Mouse (Mus musculus) gastrocnemius, adult 2 months (tissue): ENCODE measurements around the gene Pla2g16. TPM values are rescaled to one million over a fixed set of nuclear protein-coding genes. Genes with fewer than 3 reads are reported as not detected.

Experiments
- DNase-seq: peaks from one replicate; pipeline ENCODE4 v3.0.0; 2022
- H3K27ac ChIP-seq: fragments of 200-600 bp; 2 replicates; pipeline ENCODE4 v1.8.1; 2022; ENCODE audit warnings: mild to moderate bottlenecking
- H3K4me3 ChIP-seq: fragments of 200-600 bp; 2 replicates; pipeline ENCODE4 v1.8.1; 2022; ENCODE audit warnings: mild to moderate bottlenecking, moderate library complexity
- CTCF ChIP-seq: fragments of 200-600 bp; IDR thresholded peaks from 2 replicates; pipeline ENCODE4 v1.8.1; 2022; ENCODE audit warnings: antibody characterized with exemption, mild to moderate bottlenecking, moderate library complexity
- intact Hi-C: fragments of 180-260 bp; cut with DNase I; formaldehyde crosslinking; loops from one replicate; pipeline ENCODE4 v1.15.1; 2025
- long read RNA-seq, 2 experiments: library from polyadenylated mRNA; stranded (forward); transcript quantifications; one replicate each; pipeline ENCODE4 v2.0.0; 2021
- total RNA-seq, 2 experiments: library from RNA; stranded (reverse); gene quantifications; 2 replicates each; pipeline ENCODE4 v1.2.3; 2021

The Pla2g16 gene
- 100 to 1,000 TPM in 1 of 2 experiments, 10 to 100 TPM in 1; 94.3 to 127 TPM for total RNA-seq
- long read RNA-seq, experiment 1, transcript Pla2g16-201 (5 exons, 3,523 nt): major isoform, 29 of 62 reads
- long read RNA-seq, experiment 1, transcript Pla2g16-203 (5 exons, 1,901 nt): minor isoform, 6 of 62 reads
- long read RNA-seq, experiment 1, partial matches to known transcripts: 17 of 62 reads
- long read RNA-seq, experiment 1, other reads (novel, unspliced or antisense): 10 of 62 reads
- long read RNA-seq, experiment 2, transcript Pla2g16-201 (5 exons, 3,523 nt): major isoform, 47 of 87 reads
- long read RNA-seq, experiment 2, transcript Pla2g16-203 (5 exons, 1,901 nt): minor isoform, 9 of 87 reads
- long read RNA-seq, experiment 2, partial matches to known transcripts: 29 of 87 reads
- long read RNA-seq, experiment 2, other reads (novel, unspliced or antisense): 2 of 87 reads

- peak within 1 kb of the TSS; percentile 94 for H3K4me3 ChIP-seq
- intact Hi-C loops: loop anchor here (5.0 kb wide), 1 partner anchor 35 kb away; no protein-coding TSS in a partner anchor
- peak; percentile 53 for TF ChIP-seq CTCF
- H3K27ac ChIP-seq: peak within 1 kb of the TSS; percentile 97
- DNase-seq: peak; percentile 87
Measured at GRCm38 (mm10) chr19:7557328-7557822, at the start of gene Pla2g16. Pla2g16 (plus strand) TSS chr19:7557459.

GRCm38 (mm10) chr19:7508026-7508425 is 49.2 kb upstream of the Pla2g16 start:
- TF ChIP-seq CTCF: peak; percentile 27; the same call in 1 of the 2 replicates
- no peak for DNase-seq
- Histone ChIP-seq H3K4me3 (no peak overlapping the region), H3K27ac (no peak overlapping the region)
- intact Hi-C loops: no loop called here

- Histone ChIP-seq H3K4me3 (no peak overlapping the region), H3K27ac (no peak overlapping the region)
- DNase-seq: no peak
- TF ChIP-seq CTCF: no peak
- intact Hi-C loops: no loop called here
Measured at GRCm38 (mm10) chr19:7516437-7516836, 40.8 kb upstream of the Pla2g16 start.

- TF ChIP-seq CTCF: no peak
- Histone ChIP-seq H3K27ac (no peak overlapping the region), H3K4me3 (no peak overlapping the region)
- intact Hi-C loops: no loop called here
- no peak for DNase-seq
Measured at GRCm38 (mm10) chr19:7521619-7522018, 35.6 kb upstream of the Pla2g16 start.

GRCm38 (mm10) chr19:7522856-7523255 is 34.4 kb upstream of the Pla2g16 start:
- H3K27ac ChIP-seq: no peak overlapping the region
- H3K4me3 ChIP-seq: no peak overlapping the region
- intact Hi-C loops: no loop called here
- DNase-seq: no peak
- TF ChIP-seq CTCF: no peak

- TF ChIP-seq CTCF: peak; percentile 44
- DNase-seq: no peak
- intact Hi-C loops: no loop called here
Measured at GRCm38 (mm10) chr19:7523292-7523691, 34.0 kb upstream of the Pla2g16 start.

GRCm38 (mm10) chr19:7523781-7524180 is 33.5 kb upstream of the Pla2g16 start:
- H3K4me3 ChIP-seq: no peak overlapping the region
- intact Hi-C loops: no loop called here
- no peak overlapping the region for H3K27ac ChIP-seq
- no peak for DNase-seq
- TF ChIP-seq CTCF: no peak

More at GRCm38 (mm10) chr19:7523292-7523691, 34.0 kb upstream of the Pla2g16 start:
- H3K4me3 ChIP-seq: no peak overlapping the region
- H3K27ac ChIP-seq: no peak overlapping the region

- intact Hi-C loops: no loop called here
- TF ChIP-seq CTCF: no peak
- Histone ChIP-seq H3K4me3 (no peak overlapping the region), H3K27ac (no peak overlapping the region)
- DNase-seq: no peak
Measured at GRCm38 (mm10) chr19:7524879-7525278, 32.4 kb upstream of the Pla2g16 start.

- TF ChIP-seq CTCF: peak; percentile 89
- intact Hi-C loops: loop anchor here (1.0 kb wide), 2 partner anchors 66 to 88 kb away; no protein-coding TSS in a partner anchor
- Histone ChIP-seq H3K4me3 (no peak overlapping the region), H3K27ac (no peak overlapping the region)
- DNase-seq: peak; percentile 62
Measured at GRCm38 (mm10) chr19:7528639-7529428, 28.4 kb upstream of the Pla2g16 start.

GRCm38 (mm10) chr19:7531906-7532305 is 25.4 kb upstream of the Pla2g16 start:
- no peak for TF ChIP-seq CTCF
- H3K27ac ChIP-seq: no peak overlapping the region
- intact Hi-C loops: no loop called here
- no peak overlapping the region for H3K4me3 ChIP-seq
- no peak for DNase-seq

GRCm38 (mm10) chr19:7533891-7534290 is 23.4 kb upstream of the Pla2g16 start:
- intact Hi-C loops: no loop called here
- no peak for TF ChIP-seq CTCF
- Histone ChIP-seq H3K4me3 (no peak overlapping the region), H3K27ac (no peak overlapping the region)
- no peak for DNase-seq

GRCm38 (mm10) chr19:7548924-7549323 is 8.3 kb upstream of the Pla2g16 start:
- no peak for DNase-seq
- Histone ChIP-seq H3K4me3 (no peak overlapping the region), H3K27ac (no peak overlapping the region)
- intact Hi-C loops: no loop called here
- TF ChIP-seq CTCF: no peak
